Mouse (Mus musculus): Measurements from ENCODE around the gene Fam198b. TPM values are rescaled to one million over a fixed set of nuclear protein-coding genes. Genes with fewer than 3 reads are reported as not detected.

Fam198b gene
- polyA plus RNA-seq, 1 experiment from 2014 or later = 1.4 TPM

- no peaks in the 10 kb centered on the region for H3K36me3 ChIP-seq (replicated peaks)
- 91% methylated on average over 5 of the region's 5 CpGs for WGBS
- H3K27me3 ChIP-seq = no peaks in the 10 kb centered on the region
- H3K4me3 ChIP-seq (replicated peaks) = no peak overlapping the region
- ATAC-seq (ENCODE audit: low FRiP score) = no peak
- no peak overlapping the region for H3K4me2 ChIP-seq
- no peak overlapping the region for H3K9ac ChIP-seq
- peaks cover 6% of the 10 kb centered on the region; the same call in 1 of the 2 replicates for H3K4me1 ChIP-seq
- H3K27ac ChIP-seq = no peak overlapping the region
- no peaks in the 10 kb centered on the region for H3K9me3 ChIP-seq
These were observed 22.1 kb downstream of the Fam198b start for GRCm38 (mm10) chr3:79906250-79907045.

DNA sequence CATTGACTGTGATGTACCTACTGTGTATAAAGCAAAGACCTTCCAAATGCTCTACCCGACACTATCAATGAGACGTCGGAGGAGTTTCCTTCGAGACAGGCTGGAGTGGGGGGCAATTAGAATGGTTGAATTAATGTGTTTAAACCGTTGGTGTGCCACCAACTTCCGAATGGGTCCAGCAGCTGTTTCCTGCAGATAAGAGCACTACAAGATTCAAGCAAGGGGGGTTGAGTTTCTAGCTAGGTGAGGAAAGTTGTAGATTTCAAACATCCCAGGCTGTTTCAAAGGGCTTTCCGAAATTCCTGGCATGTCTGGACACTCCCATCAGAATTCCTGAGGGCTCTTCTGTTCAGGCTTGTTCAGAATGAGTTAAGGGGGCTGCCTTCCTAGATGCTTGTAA, 22.9 kb downstream of the Fam198b start:
- H3K27ac ChIP-seq = no peak overlapping the region
- peaks cover 6% of the 10 kb centered on the region; the same call in 1 of the 2 replicates for H3K4me1 ChIP-seq
- 80% methylated on average over 7 of the region's 7 CpGs for WGBS
- H3K27me3 ChIP-seq = no peaks in the 10 kb centered on the region
- H3K4me2 ChIP-seq = no peak overlapping the region
- no peak overlapping the region for H3K9ac ChIP-seq
- H3K9me3 ChIP-seq = no peaks in the 10 kb centered on the region
- H3K36me3 ChIP-seq (replicated peaks) = no peaks in the 10 kb centered on the region
- H3K4me3 ChIP-seq (replicated peaks) = no peak overlapping the region
- no peak for ATAC-seq (ENCODE audit: low FRiP score)

- Histone ChIP-seq H3K9me3 (no peaks in the 10 kb centered on the region), H3K4me2 (no peak overlapping the region), H3K4me1 (no peaks in the 10 kb centered on the region), H3K36me3 (replicated peaks) (no peaks in the 10 kb centered on the region), H3K27me3 (no peaks in the 10 kb centered on the region), H3K9ac (no peak overlapping the region), H3K27ac (no peak overlapping the region), H3K4me3 (replicated peaks) (no peak overlapping the region)
- no peak for ATAC-seq (ENCODE audit: low FRiP score)
- 49% methylated on average over 10 of the region's 10 CpGs for WGBS
These were observed 26.2 kb downstream of the Fam198b start for GRCm38 (mm10) chr3:79910375-79911141.

DNA sequence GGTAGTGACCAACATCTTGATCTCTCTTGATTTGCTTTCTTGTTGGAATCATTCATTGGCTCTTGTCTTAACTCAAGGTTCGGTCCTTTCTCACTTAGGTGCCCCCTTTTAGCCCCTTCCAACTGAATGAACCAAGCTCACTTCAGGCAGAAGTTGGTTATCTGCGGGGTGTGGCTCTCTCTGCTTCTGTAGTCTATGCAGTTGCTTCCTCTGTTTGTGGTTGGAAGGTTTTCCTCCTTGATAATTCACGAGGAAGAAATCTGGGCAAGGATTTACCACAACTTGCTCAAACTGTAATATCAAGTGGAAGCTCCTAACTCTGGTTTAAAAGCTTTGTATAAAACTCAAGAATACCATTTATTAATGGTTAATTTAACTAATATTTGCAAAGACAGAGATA, 26.8 kb downstream of the Fam198b start:
- Histone ChIP-seq H3K36me3 (replicated peaks) (no peaks in the 10 kb centered on the region), H3K4me3 (replicated peaks) (no peak overlapping the region), H3K4me1 (no peaks in the 10 kb centered on the region), H3K27me3 (no peaks in the 10 kb centered on the region), H3K27ac (no peak overlapping the region), H3K4me2 (no peak overlapping the region), H3K9ac (no peak overlapping the region), H3K9me3 (no peaks in the 10 kb centered on the region)
- 86% methylated on average over 3 of the region's 3 CpGs for WGBS
- ATAC-seq (ENCODE audit: low FRiP score) = no peak

- H3K36me3 ChIP-seq (replicated peaks) = no peaks in the 10 kb centered on the region
- H3K9ac ChIP-seq = no peak overlapping the region
- no peak overlapping the region for H3K27ac ChIP-seq
- 82% methylated on average over 5 of the region's 5 CpGs for WGBS
- no peaks in the 10 kb centered on the region for H3K4me1 ChIP-seq
- no peaks in the 10 kb centered on the region for H3K27me3 ChIP-seq
- H3K4me3 ChIP-seq (replicated peaks) = no peak overlapping the region
- H3K9me3 ChIP-seq = no peaks in the 10 kb centered on the region
- ATAC-seq (ENCODE audit: low FRiP score) = no peak
- H3K4me2 ChIP-seq = no peak overlapping the region
These were observed 29.7 kb downstream of the Fam198b start for GRCm38 (mm10) chr3:79914012-79914411.

GRCm38 (mm10) chr3:79916185-79916584, 31.9 kb downstream of the Fam198b start:
- ATAC-seq (ENCODE audit: low FRiP score) = no peak

DNA sequence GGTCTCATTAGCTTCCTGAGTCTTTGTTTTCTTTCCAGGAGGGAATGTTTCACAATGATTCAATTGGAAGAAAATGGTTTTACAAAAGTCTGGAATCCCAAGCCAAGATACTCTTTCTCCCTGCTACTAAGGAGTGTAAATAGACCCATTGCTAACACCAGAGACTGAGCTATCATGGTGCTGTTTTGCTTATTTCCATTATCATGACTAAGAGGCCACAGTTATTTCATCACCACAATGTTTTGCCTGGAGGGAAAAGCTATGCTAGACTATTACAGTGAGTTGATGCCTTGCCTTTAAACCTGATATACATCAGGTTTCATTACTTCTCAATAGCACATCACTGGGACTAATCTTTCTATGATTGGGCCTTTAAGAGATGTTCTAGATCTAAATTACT, 34.4 kb downstream of the Fam198b start:
- H3K4me2 ChIP-seq = no peak overlapping the region
- H3K9ac ChIP-seq = no peak overlapping the region
- no peaks in the 10 kb centered on the region for H3K9me3 ChIP-seq
- no peaks in the 10 kb centered on the region for H3K4me1 ChIP-seq
- ATAC-seq (ENCODE audit: low FRiP score) = no peak
- no peaks in the 10 kb centered on the region for H3K27me3 ChIP-seq
- no peak overlapping the region for H3K4me3 ChIP-seq (replicated peaks)
- no peaks in the 10 kb centered on the region for H3K36me3 ChIP-seq (replicated peaks)
- no peak overlapping the region for H3K27ac ChIP-seq

More at GRCm38 (mm10) chr3:79916185-79916584, 31.9 kb downstream of the Fam198b start:
- Histone ChIP-seq H3K9ac (no peak overlapping the region), H3K4me3 (replicated peaks) (no peak overlapping the region), H3K27me3 (no peaks in the 10 kb centered on the region), H3K4me1 (no peaks in the 10 kb centered on the region), H3K36me3 (replicated peaks) (no peaks in the 10 kb centered on the region), H3K9me3 (no peaks in the 10 kb centered on the region), H3K27ac (no peak overlapping the region), H3K4me2 (no peak overlapping the region)
- 86% methylated on average over 5 of the region's 5 CpGs for WGBS

- H3K9ac ChIP-seq = no peak overlapping the region
These were observed 41.8 kb downstream of the Fam198b start for GRCm38 (mm10) chr3:79925950-79926697.

DNA sequence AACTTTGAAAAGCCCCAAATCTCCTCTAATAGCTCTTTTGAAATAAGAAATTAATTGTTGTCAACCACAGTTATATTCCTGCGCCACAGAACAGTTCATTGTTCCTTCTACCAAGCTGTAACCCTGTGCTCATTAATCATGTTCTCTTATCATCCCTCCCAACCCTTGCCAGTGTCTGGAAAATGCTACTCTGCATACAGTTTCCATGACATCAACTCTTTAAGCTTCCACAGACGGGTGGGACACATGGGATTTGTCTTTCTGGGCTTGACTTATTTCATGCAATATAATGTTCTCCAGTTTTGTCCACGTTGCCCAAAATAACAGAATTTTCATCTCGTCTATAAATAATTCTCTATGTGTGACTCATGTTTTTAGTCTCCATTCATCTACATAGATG, 42.7 kb downstream of the Fam198b start:
- H3K27ac ChIP-seq = no peak overlapping the region
- no peak overlapping the region for H3K4me2 ChIP-seq
- H3K9ac ChIP-seq = no peak overlapping the region
- ATAC-seq (ENCODE audit: low FRiP score) = no peak
- 83% methylated on average over 4 of the region's 4 CpGs for WGBS
- H3K9me3 ChIP-seq = no peaks in the 10 kb centered on the region
- peaks cover 7% of the 10 kb centered on the region; the same call in 1 of the 2 replicates for H3K4me1 ChIP-seq
- H3K27me3 ChIP-seq = no peaks in the 10 kb centered on the region
- H3K4me3 ChIP-seq (replicated peaks) = no peak overlapping the region
- no peaks in the 10 kb centered on the region for H3K36me3 ChIP-seq (replicated peaks)

More at GRCm38 (mm10) chr3:79925950-79926697, 41.8 kb downstream of the Fam198b start:
- Histone ChIP-seq H3K4me3 (replicated peaks) (no peak overlapping the region), H3K4me2 (no peak overlapping the region), H3K36me3 (replicated peaks) (no peaks in the 10 kb centered on the region), H3K27me3 (no peaks in the 10 kb centered on the region), H3K4me1 (peaks cover 7% of the 10 kb centered on the region; the same call in 1 of the 2 replicates), H3K27ac (no peak overlapping the region), H3K9me3 (no peaks in the 10 kb centered on the region)
- no peak for ATAC-seq (ENCODE audit: low FRiP score)
- 65% methylated on average over 5 of the region's 5 CpGs for WGBS

DNA sequence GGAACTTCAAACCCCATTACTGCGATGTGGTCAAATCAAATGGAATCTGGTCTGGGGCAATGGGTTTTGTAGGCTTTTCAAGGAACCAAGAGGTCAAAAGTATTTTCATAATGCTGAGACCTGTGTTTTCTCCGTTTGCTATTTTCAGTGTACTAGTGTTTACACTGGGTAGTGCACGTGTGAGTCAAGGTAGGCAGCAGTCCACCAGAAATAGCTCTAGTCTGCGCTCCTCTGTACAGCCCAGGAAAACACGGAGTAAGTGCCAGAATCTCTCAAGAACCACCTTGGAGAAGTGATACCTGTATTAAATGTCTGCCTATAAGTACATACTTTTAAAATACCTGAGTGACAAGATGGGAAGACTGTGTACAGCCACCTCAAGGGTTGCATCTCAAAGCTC, 44.1 kb downstream of the Fam198b start:
- H3K36me3 ChIP-seq (replicated peaks) = no peaks in the 10 kb centered on the region
- no peak for ATAC-seq (ENCODE audit: low FRiP score)
- no peak overlapping the region for H3K4me2 ChIP-seq
- H3K9ac ChIP-seq = no peak overlapping the region
- no peaks in the 10 kb centered on the region for H3K9me3 ChIP-seq
- WGBS = 86% methylated on average over 5 of the region's 5 CpGs
- H3K27me3 ChIP-seq = no peaks in the 10 kb centered on the region
- no peak overlapping the region for H3K4me3 ChIP-seq (replicated peaks)
- H3K27ac ChIP-seq = no peak overlapping the region
- peaks cover 7% of the 10 kb centered on the region; the same call in 1 of the 2 replicates for H3K4me1 ChIP-seq

DNA sequence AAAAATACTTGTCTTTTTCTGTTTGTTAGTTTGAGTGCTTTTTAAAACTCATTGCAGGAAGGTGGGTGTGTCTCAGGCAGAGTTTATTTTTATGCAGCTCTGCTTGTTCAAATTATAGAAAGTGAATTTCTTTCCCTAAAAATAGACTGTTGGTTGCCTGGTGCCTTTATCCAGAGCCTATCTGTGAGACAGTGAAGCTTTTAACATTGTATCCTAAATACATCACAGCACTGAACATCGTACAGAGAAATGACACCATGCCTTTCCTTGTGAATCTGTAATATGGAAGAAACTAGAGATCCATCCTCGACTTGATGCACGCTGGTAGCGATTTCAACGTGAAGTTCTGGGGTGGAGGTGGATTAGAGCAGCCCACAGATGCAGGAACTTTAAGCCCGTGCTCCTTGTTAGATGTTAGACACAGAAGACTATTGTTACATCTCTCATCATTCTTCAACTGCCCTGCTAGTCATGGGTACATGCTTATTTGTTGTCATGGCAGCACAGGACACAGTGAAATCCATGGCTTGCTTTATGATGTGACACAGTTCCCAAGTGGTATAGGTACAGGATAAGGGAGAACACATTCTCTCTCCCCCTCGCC, 45.9 kb downstream of the Fam198b start:
- no peak overlapping the region for H3K4me2 ChIP-seq
- 45% methylated on average over 7 of the region's 7 CpGs for WGBS

GRCm38 (mm10) chr3:79936213-79936612, 51.9 kb downstream of the Fam198b start:
- Histone ChIP-seq H3K36me3 (replicated peaks) (no peaks in the 10 kb centered on the region), H3K9me3 (no peaks in the 10 kb centered on the region), H3K9ac (no peak overlapping the region), H3K4me1 (no peaks in the 10 kb centered on the region), H3K27me3 (no peaks in the 10 kb centered on the region), H3K4me3 (replicated peaks) (no peak overlapping the region), H3K4me2 (no peak overlapping the region), H3K27ac (no peak overlapping the region)
- no peak for ATAC-seq (ENCODE audit: low FRiP score)
- WGBS = 79% methylated on average over 6 of the region's 6 CpGs

More for the DNA sequence above, 45.9 kb downstream of the Fam198b start:
- Histone ChIP-seq H3K27ac (no peak overlapping the region), H3K4me1 (peaks cover 7% of the 10 kb centered on the region; the same call in 1 of the 2 replicates), H3K27me3 (no peaks in the 10 kb centered on the region), H3K9me3 (no peaks in the 10 kb centered on the region), H3K9ac (no peak overlapping the region), H3K36me3 (replicated peaks) (no peaks in the 10 kb centered on the region), H3K4me3 (replicated peaks) (no peak overlapping the region)
- ATAC-seq (ENCODE audit: low FRiP score) = peak; percentile 75

Measured in forebrain, embryonic 12.5 days (tissue).